Comparison of ENCODE assay signal across 12 mouse cellular contexts in genomic region chr3:51739835-51740112, GRCm38 (mm10).
DNase-seq lines count a peak whose midpoint lies in the region; ATAC-seq lines count a peak whose summit lies in the region.
"Had no signal": no experiment of that assay in that cellular context is flagged by ENCODE, and none has a peak within 500 bp of the region (broad histone marks: within the 10 kb centered on the region; RNA-seq: fewer than 3 reads in every experiment).

No protein-coding gene starts in this region.

- H3K4me2 ChIP-seq in kidney, embryonic 14.5 days (replicated peaks; ENCODE audit: low read depth, low read length), result no peak overlapping the region
- no peak overlapping the region for H3K4me2 ChIP-seq in embryonic facial prominence, embryonic 14.5 days (ENCODE audit: low read depth, low read length)
- 0 out of 2 replicates have a peak overlapping the region, but pooled peaks have one; percentile 19 for H3K4me2 ChIP-seq in hindbrain, embryonic 13.5 days
- H3K4me2 ChIP-seq in midbrain, embryonic 14.5 days (ENCODE audit: low read length), result no peak overlapping the region

- no peak for DNase-seq in kidney, postnatal 14 days
- no peak for DNase-seq in embryonic facial prominence, embryonic 14.5 days (ENCODE audit: low spot score)
- DNase-seq in midbrain, embryonic 14.5 days, result no peak
- DNase-seq in right cerebral cortex, postnatal 4 days, result no peak
- no peak for DNase-seq in spleen, adult 18-20 months
- DNase-seq: cerebellum, postnatal 14 days; liver, postnatal 0 days had no signal

- H3K4me1 ChIP-seq in kidney, embryonic 14.5 days (ENCODE audit: control insufficient read depth, insufficient read depth, low read length), result peaks cover 20% of the 10 kb centered on the region
- peaks cover 9% of the 10 kb centered on the region for H3K4me1 ChIP-seq in embryonic facial prominence, embryonic 14.5 days (ENCODE audit: control insufficient read depth, insufficient read depth, low read length)
- H3K4me1 ChIP-seq in hindbrain, embryonic 13.5 days (replicated peaks), result peaks cover 42% of the 10 kb centered on the region
- H3K4me1 ChIP-seq in midbrain, embryonic 14.5 days (ENCODE audit: control insufficient read depth, insufficient read depth, low read length), result peaks cover 16% of the 10 kb centered on the region

- H3K27ac ChIP-seq in kidney, embryonic 14.5 days (ENCODE audit: low read depth, low read length), result peak overlapping the region; percentile 84
- H3K27ac ChIP-seq in embryonic facial prominence, embryonic 14.5 days (replicated peaks; ENCODE audit: low read depth, low read length), result peak overlapping the region; percentile 17; the same call in 1 of the 2 replicates
- H3K27ac ChIP-seq in hindbrain, embryonic 13.5 days, result peak overlapping the region; percentile 96
- peak overlapping the region; percentile 77 for H3K27ac ChIP-seq in midbrain, embryonic 14.5 days (replicated peaks; ENCODE audit: low read depth, low read length)

- H3K27me3 ChIP-seq in kidney, embryonic 14.5 days (ENCODE audit: control insufficient read depth, insufficient read depth, low read length), result no peaks in the 10 kb centered on the region
- no peaks in the 10 kb centered on the region for H3K27me3 ChIP-seq in embryonic facial prominence, embryonic 14.5 days (replicated peaks; ENCODE audit: control insufficient read depth, insufficient read depth, low read length)
- H3K27me3 ChIP-seq in hindbrain, embryonic 13.5 days, result no peaks in the 10 kb centered on the region
- H3K27me3 ChIP-seq in midbrain, embryonic 14.5 days (ENCODE audit: control insufficient read depth, insufficient read depth, low read length), result no peaks in the 10 kb centered on the region
- H3K27me3 ChIP-seq: CH12.LX had no signal

- no peak for ATAC-seq in kidney, embryonic 14.5 days (ENCODE audit: low FRiP score, low TSS enrichment)
- ATAC-seq in embryonic facial prominence, embryonic 14.5 days (ENCODE audit: low read depth), result no peak
- ATAC-seq in hindbrain, embryonic 13.5 days (ENCODE audit: low FRiP score), result no peak
- ATAC-seq in midbrain, embryonic 14.5 days (ENCODE audit: low FRiP score, low TSS enrichment), result no peak
- ATAC-seq in megakaryocyte-erythroid progenitor cell, adult 5-6 weeks (replicated peaks; ENCODE audit: low FRiP score, low TSS enrichment, poor library complexity, severe bottlenecking), result no peak

- H3K9ac ChIP-seq in kidney, embryonic 14.5 days (ENCODE audit: low read depth, low read length), result no peak overlapping the region
- no peak overlapping the region for H3K9ac ChIP-seq in embryonic facial prominence, embryonic 14.5 days (ENCODE audit: low read depth, low read length)
- H3K9ac ChIP-seq in hindbrain, embryonic 13.5 days, result 0 out of 2 replicates have a peak overlapping the region, but pooled peaks have one; percentile 68
- no peak overlapping the region; the same call in 1 of the 2 replicates for H3K9ac ChIP-seq in midbrain, embryonic 14.5 days (replicated peaks; ENCODE audit: low read length)
- H3K9ac ChIP-seq: liver, postnatal 0 days had no signal

- H3K36me3 ChIP-seq in kidney, embryonic 14.5 days (ENCODE audit: control insufficient read depth, insufficient read depth, low read length), result no peaks in the 10 kb centered on the region
- no peaks in the 10 kb centered on the region for H3K36me3 ChIP-seq in embryonic facial prominence, embryonic 14.5 days (ENCODE audit: control insufficient read depth, insufficient read depth, low read length)
- H3K36me3 ChIP-seq in hindbrain, embryonic 13.5 days, result no peaks in the 10 kb centered on the region
- no peaks in the 10 kb centered on the region for H3K36me3 ChIP-seq in midbrain, embryonic 14.5 days (ENCODE audit: control insufficient read depth, insufficient read depth, low read length)

- no peak overlapping the region for H3K4me3 ChIP-seq in kidney, embryonic 14.5 days (ENCODE audit: low read length)
- H3K4me3 ChIP-seq in embryonic facial prominence, embryonic 14.5 days (ENCODE audit: low read depth, low read length), result no peak overlapping the region
- H3K4me3 ChIP-seq in hindbrain, embryonic 13.5 days, result no peak overlapping the region
- no peak overlapping the region for H3K4me3 ChIP-seq in midbrain, embryonic 14.5 days (replicated peaks; ENCODE audit: low read depth, low read length)
- H3K4me3 ChIP-seq: myocyte had no signal

- H3K9me3 ChIP-seq in kidney, embryonic 14.5 days (ENCODE audit: control insufficient read depth, low read length), result no peaks in the 10 kb centered on the region
- H3K9me3 ChIP-seq in embryonic facial prominence, embryonic 14.5 days (ENCODE audit: control insufficient read depth, low read length), result no peaks in the 10 kb centered on the region
- H3K9me3 ChIP-seq in hindbrain, embryonic 13.5 days, result no peaks in the 10 kb centered on the region
- no peaks in the 10 kb centered on the region for H3K9me3 ChIP-seq in midbrain, embryonic 14.5 days (ENCODE audit: control insufficient read depth, low read length)

Comparison
In these comparisons a context has a peak if more than half of its experiments do, and no peak if none do; other contexts are left out.
1. H3K27ac ChIP-seq: peak in every context shown above with its lines; median percentile 96 in hindbrain, embryonic 13.5 days; 84 in kidney, embryonic 14.5 days; 77 in midbrain, embryonic 14.5 days; 17 in embryonic facial prominence, embryonic 14.5 days.